Mouse (Mus musculus) forebrain, embryonic 14.5 days (tissue): ENCODE results near the gene 1110065P20Rik. TPM values are rescaled to one million over a fixed set of nuclear protein-coding genes. Genes with fewer than 3 reads are reported as not detected.

ENCODE experiments used
- ATAC-seq: fragments of 200-750 bp; cut with Nextera tagmentation; 2 replicates; pipeline ENCODE4 v1.8.0; 2017; ENCODE audit warnings: mild to moderate bottlenecking, moderate library complexity
- DNase-seq: peaks from one replicate; pipeline ENCODE4 v3.0.0-alpha.2; 2015; ENCODE audit warnings: low spot score
- H3K27ac ChIP-seq: fragments of 300-500 bp; sonication (generic); 2 replicates; pipeline ENCODE4 v1.5.1; 2014; ENCODE audit warnings: low read depth, mild to moderate bottlenecking, control low read depth, low read length, moderate library complexity
- H3K27me3 ChIP-seq: fragments of 300-500 bp; sonication (generic); replicated peaks from 2 replicates; pipeline ENCODE4 v1.6.1; 2014; ENCODE audit warnings: low read length, control low read depth, mixed read lengths; ENCODE audit not compliant: control insufficient read depth, insufficient read depth
- H3K36me3 ChIP-seq: fragments of 300-500 bp; sonication (generic); 2 replicates; pipeline ENCODE4 v1.6.1; 2014; ENCODE audit warnings: low read length, control low read depth; ENCODE audit not compliant: control insufficient read depth, insufficient read depth
- H3K4me1 ChIP-seq: fragments of 300-500 bp; sonication (generic); 2 replicates; pipeline ENCODE4 v1.6.1; 2014; ENCODE audit warnings: antibody characterized with exemption, low read length, control low read depth; ENCODE audit not compliant: control insufficient read depth, insufficient read depth
- H3K4me2 ChIP-seq: fragments of 300-500 bp; sonication (generic); 2 replicates; pipeline ENCODE4 v1.6.1; 2014; ENCODE audit warnings: mild to moderate bottlenecking, control low read depth, low read length
- H3K4me3 ChIP-seq: fragments of 300-500 bp; sonication (generic); 2 replicates; pipeline ENCODE4 v1.5.1; 2014; ENCODE audit warnings: low read depth, low read length, control low read depth
- H3K9ac ChIP-seq: fragments of 300-500 bp; sonication (generic); 2 replicates; pipeline ENCODE4 v1.6.1; 2014; ENCODE audit warnings: mild to moderate bottlenecking, low read length, control low read depth, moderate library complexity
- H3K9me3 ChIP-seq: fragments of 300-500 bp; sonication (generic); replicated peaks from 2 replicates; pipeline ENCODE4 v1.6.1; 2016; ENCODE audit warnings: low read length, control low read depth, mixed read lengths; ENCODE audit not compliant: control insufficient read depth
- WGBS: fragments of 180-500 bp; shearing (Covaris S2); extraction: QIAGEN DNeasy Blood & Tissue Kit; methylation state at CpG from one replicate; pipeline ENCODE4 v1.1.7; 2014; 5-methylcytosine and 5-hydroxymethylcytosine counted together
- polyA plus RNA-seq: library from polyadenylated mRNA; unstranded; fragments of >200 nt; fragmentation: Nextera tagmentation; extraction: Ambion mirVana; gene quantifications from 2 replicates; pipeline ENCODE4 v1.2.1, GENCODE M21; 2014

The 1110065P20Rik gene
- polyA plus RNA-seq, 1 experiment from 2014 or later, result 90.7 TPM

DNA sequence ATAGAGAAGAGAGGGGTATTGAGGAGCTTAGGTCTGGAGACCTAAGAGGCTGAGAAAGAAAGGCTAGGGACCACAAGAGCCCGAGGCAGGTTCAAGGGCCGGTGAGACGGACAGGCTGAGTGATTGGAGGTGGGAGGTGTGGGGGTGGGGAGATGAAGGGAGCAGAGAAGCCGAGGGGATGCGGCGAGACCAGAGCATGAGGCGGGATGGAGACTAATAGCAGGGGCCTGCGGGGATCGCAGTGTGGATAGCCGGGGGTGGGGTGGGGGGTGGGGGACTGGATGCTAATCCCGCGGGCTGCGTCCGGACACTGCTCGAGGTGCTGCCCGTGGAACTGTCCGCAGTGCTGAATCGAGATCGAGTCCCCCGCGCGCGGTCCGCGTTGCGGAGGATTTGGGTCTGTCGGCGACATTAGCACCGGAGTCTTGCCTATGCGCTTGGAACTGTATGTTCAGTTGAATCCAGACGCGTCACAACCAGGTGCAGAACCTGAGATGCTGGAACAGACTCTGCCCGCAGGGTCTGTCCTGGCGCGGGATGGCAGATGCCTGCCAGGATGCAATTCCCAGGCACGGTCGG lies 31.2 kb upstream of the 1110065P20Rik start:
- no peak overlapping the region for H3K27ac ChIP-seq
- H3K9me3 ChIP-seq, result no peaks in the 10 kb centered on the region
- ATAC-seq (peak; percentile 7; the same call in 1 of the 2 replicates), DNase-seq (peak; percentile 33)
- peak overlapping the region; percentile 42 for H3K4me3 ChIP-seq
- H3K9ac ChIP-seq, result peak overlapping the region; percentile 43
- peak overlapping the region; percentile 74 for H3K4me2 ChIP-seq
- under 1% methylated on average over 36 of the region's 37 CpGs for WGBS
- peaks cover 26% of the 10 kb centered on the region for H3K27me3 ChIP-seq
- no peaks in the 10 kb centered on the region for H3K4me1 ChIP-seq
- no peaks in the 10 kb centered on the region for H3K36me3 ChIP-seq

DNA sequence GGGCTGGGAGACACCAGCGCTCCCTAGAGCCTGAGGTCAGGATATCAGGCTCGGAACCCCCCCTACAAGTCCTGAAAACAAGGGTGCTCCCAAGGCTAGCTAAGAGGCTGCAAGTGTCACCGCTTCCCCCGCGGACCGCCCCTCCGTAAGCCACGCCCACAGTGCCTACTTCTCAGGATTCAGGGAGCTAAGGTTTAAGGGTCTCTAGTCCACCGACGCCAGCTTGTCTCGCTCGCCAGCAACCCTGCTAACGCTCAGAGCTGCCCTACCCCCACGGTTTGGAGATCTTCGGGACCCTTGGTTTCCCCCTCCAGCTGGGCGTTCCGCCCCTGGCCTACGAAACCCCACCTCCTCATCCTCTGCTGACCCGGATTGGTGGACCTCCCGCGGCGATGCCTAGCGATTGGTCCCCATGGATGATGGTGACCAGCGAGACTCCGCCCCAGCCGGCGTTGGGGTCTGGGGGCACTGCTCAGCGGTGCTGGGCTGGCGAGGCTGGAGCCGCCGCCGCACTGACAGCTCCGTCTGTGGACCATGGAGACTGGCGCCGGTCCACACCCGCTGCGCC lies 30.4 kb upstream of the 1110065P20Rik start:
- Histone ChIP-seq H3K27ac (no peak overlapping the region), H3K4me2 (peak overlapping the region; percentile 74), H3K9ac (peak overlapping the region; percentile 43; the same call in 1 of the 2 replicates), H3K9me3 (no peaks in the 10 kb centered on the region), H3K36me3 (no peaks in the 10 kb centered on the region), H3K4me3 (peak overlapping the region; percentile 42), H3K27me3 (peaks cover 26% of the 10 kb centered on the region), H3K4me1 (no peaks in the 10 kb centered on the region)
- ATAC-seq, result peak; percentile 98
- under 1% methylated on average over 37 of the region's 37 CpGs for WGBS
- DNase-seq, result peak; percentile 93

DNA sequence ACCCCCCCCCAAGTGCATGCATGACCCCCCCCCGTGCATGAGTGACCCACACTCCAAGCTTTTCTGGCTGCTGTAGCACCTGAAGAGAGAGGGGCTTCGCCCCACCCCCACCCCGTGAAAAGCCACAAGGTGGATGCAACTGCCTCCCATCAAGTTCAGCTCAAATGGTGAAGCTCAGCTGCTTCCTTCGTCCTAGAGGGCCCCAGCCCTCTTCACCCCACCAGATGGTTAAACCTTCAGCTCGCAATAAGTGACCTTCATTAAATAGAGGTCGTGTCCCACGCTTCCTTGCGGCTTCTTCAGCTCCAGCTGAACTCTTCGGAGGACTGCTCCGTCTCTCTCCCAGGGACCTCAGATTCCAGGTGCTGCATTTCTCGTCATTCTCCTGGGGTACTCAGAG lies 29.6 kb upstream of the 1110065P20Rik start, which contains the start of gene Epha10:
Epha10 (plus strand) TSS at position 301 of the 400 bp plus-strand sequence.
- Histone ChIP-seq H3K36me3 (no peaks in the 10 kb centered on the region), H3K4me1 (no peaks in the 10 kb centered on the region), H3K4me3 (peak within 1 kb of the TSS; percentile 42), H3K4me2 (peak within 1 kb of the TSS; percentile 74), H3K9me3 (no peaks in the 10 kb centered on the region), H3K27ac (no peak within 1 kb of the TSS), H3K27me3 (peaks cover 26% of the 10 kb centered on the region), H3K9ac (peak within 1 kb of the TSS; percentile 43; the same call in 1 of the 2 replicates)
- DNase-seq (no peak), ATAC-seq (no peak)
- 3% methylated on average over 11 of the region's 11 CpGs for WGBS

DNA sequence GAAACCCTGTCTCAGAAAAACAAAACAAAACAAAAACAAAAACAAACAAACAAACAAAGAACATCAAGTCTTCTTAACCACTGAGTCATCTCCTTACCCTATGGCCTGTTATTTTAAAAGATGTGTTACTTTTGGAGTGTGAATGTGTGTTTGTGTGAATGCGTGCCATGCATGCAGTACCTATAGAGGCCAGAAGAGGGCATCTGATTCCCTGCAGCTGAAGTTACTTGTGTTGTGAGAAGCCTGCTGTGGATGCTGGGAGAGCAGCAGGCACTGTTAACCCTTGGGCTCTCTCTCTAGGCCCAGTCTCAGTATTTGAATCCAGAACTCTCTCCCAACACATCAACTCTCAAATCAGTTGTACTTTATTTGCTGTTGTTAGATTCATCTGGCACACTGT lies 21.7 kb upstream of the 1110065P20Rik start:
- DNase-seq (no peak), ATAC-seq (no peak)
- H3K27me3 ChIP-seq, result no peaks in the 10 kb centered on the region
- no peak overlapping the region for H3K27ac ChIP-seq
- H3K36me3 ChIP-seq, result no peaks in the 10 kb centered on the region
- no peak overlapping the region for H3K4me3 ChIP-seq
- H3K4me1 ChIP-seq, result no peaks in the 10 kb centered on the region
- 95% methylated on average over 1 of the region's 1 CpGs for WGBS
- no peak overlapping the region for H3K9ac ChIP-seq
- 0 out of 2 replicates have a peak, but pooled peaks cover 5% of the 10 kb centered on the region for H3K9me3 ChIP-seq
- H3K4me2 ChIP-seq, result no peak overlapping the region

DNA sequence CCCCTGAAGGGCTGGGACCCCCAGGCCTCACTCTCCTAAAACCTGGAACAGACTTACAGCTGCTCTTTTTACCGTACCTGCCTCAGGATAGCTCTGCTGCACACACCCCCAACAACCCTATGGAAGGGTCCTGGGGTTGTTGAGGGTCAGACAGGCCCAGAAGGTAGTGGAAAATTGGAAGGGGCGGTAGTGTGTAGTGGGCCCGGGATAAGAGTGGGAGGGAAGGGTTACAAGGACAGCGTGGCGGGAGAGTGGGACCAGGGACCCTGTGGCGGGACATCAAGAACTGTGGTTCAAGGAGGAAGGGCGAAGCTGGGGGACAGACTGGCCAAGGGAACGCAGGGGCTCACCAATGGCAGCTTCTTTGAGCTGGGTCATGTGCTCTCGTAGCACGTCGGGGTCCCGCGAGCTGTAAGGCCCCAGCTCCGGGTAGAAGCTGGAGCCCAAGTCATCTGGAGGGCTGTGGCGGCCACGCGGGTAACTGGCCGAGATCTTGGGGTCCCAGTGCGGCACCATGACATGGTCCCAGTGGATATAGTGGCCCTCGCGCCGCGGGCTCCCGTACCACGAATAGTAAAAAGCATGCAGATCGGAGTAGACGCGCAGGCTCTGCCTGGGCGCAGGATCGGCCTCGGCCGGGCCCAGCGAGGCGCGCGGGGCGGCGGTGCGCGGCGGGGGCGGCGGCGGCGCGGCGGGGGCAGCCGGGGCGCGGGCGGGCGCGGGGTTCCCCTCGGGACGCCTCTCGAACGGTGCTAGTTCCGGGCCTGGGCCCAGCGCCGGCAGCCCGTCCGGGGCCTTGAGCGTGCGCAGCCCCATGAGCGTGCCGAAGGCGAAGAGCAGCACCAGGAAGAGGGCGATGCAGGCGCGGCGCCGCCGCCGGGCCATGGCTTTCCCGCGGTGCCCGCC lies 10.5 kb upstream of the 1110065P20Rik start, which contains the start of gene Maneal:
Maneal (minus strand) TSS at position 889 of the 906 bp plus-strand sequence.
- Histone ChIP-seq H3K4me3 (peak within 1 kb of the TSS; percentile 61), H3K9ac (peak within 1 kb of the TSS; percentile 85), H3K9me3 (no peaks in the 10 kb centered on the region), H3K4me2 (peak within 1 kb of the TSS; percentile 80), H3K36me3 (peaks cover 29% of the 10 kb centered on the region), H3K4me1 (peaks cover 11% of the 10 kb centered on the region), H3K27me3 (no peaks in the 10 kb centered on the region), H3K27ac (peak within 1 kb of the TSS; percentile 63; the same call in 1 of the 2 replicates)
- DNase-seq (peak; percentile 40), ATAC-seq (peak; percentile 32)
- WGBS, result 3% methylated on average over 44 of the region's 77 CpGs

DNA sequence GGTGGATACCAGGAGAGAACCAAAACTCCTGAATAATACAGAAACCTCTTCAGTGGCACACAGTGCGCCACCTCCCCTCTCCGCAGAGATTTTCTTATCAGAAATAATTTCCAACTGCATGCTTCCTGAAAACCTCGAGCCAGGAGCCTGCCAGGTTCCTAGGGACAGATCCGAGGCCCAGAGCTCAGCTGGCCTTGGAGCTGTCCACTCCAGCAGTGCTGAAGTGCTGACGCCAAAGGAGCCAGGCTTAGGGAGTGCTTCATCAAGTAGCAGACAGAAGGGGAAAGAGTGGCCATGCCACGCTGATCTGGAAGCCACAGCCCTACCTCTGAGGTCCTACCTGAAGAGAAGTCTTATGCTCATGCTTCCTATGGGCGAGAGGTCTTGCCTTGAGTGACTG lies 9.4 kb upstream of the 1110065P20Rik start:
- Histone ChIP-seq H3K4me2 (peak overlapping the region; percentile 80), H3K36me3 (peaks cover 40% of the 10 kb centered on the region), H3K9me3 (no peaks in the 10 kb centered on the region), H3K4me3 (0 out of 2 replicates have a peak overlapping the region, but pooled peaks have one; percentile 61), H3K4me1 (peaks cover 11% of the 10 kb centered on the region), H3K27ac (no peak overlapping the region), H3K27me3 (no peaks in the 10 kb centered on the region), H3K9ac (peak overlapping the region; percentile 43; the same call in 1 of the 2 replicates)
- DNase-seq, result peak; percentile 46
- WGBS, result 23% methylated on average over 7 of the region's 7 CpGs
- no peak for ATAC-seq

DNA sequence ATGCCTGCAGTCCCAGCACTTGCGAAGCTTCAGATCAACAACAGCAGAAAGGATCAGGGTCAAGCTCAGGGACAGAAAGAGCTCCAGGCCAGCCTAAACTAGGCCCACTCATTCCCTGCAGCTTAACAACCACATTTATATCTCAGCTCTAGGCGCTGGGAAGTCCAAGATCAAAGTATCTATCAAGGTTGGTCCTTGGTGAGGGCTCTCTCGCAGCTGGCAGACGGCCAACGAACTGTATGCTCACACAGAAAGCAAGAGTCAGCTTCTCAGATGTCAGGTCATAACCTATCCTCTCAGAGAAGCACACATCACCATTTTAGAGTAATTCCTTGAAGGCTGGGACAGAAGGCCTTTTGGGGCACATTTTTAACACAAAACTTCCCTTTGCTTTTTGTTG lies 7.4 kb upstream of the 1110065P20Rik start:
- 77% methylated on average over 5 of the region's 5 CpGs for WGBS
- Histone ChIP-seq H3K27ac (no peak overlapping the region), H3K4me2 (no peak overlapping the region), H3K4me3 (no peak overlapping the region), H3K36me3 (peaks cover 58% of the 10 kb centered on the region), H3K9me3 (no peaks in the 10 kb centered on the region), H3K9ac (no peak overlapping the region), H3K4me1 (peaks cover 11% of the 10 kb centered on the region), H3K27me3 (no peaks in the 10 kb centered on the region)
- ATAC-seq (no peak), DNase-seq (no peak)

DNA sequence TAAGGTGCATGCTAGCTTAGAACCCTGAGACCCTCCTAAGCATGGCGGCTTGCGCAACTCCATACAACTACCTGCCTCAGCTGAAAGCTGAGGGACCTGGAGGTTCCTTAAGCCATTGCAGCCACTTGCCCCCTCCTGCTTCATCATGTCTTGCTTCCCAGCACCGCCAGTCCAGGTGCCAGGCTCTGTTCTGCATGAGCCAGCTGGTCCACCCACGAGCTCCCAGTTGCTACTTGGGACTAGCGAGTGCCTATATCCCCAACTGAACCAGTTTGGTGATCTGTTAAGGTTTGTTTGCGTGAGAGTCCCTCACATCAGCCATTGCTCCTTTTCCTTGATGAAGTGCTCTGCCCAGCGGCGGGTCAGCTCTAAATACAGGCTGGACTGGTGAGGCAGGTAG lies 5.3 kb upstream of the 1110065P20Rik start:
- no peak for DNase-seq
- ATAC-seq, result no peak
- H3K9ac ChIP-seq, result no peak overlapping the region
- H3K27me3 ChIP-seq, result no peaks in the 10 kb centered on the region
- no peak overlapping the region for H3K27ac ChIP-seq
- H3K4me2 ChIP-seq, result no peak overlapping the region
- H3K4me1 ChIP-seq, result peaks cover 18% of the 10 kb centered on the region
- no peak overlapping the region for H3K4me3 ChIP-seq
- H3K9me3 ChIP-seq, result no peaks in the 10 kb centered on the region
- WGBS, result 97% methylated on average over 8 of the region's 8 CpGs
- H3K36me3 ChIP-seq, result peaks cover 65% of the 10 kb centered on the region
